Mouse (Mus musculus) midbrain, postnatal 0 days (tissue): ENCODE data around the gene Trim80. TPM values are rescaled to one million over a fixed set of nuclear protein-coding genes. Genes with fewer than 3 reads are reported as not detected.
"Not testable (repeated sequence)": the region's sequence is repeated elsewhere in the genome, so short reads cannot be mapped to it uniquely, and the experiment has no call there.

ENCODE experiments used
- ATAC-seq: fragments of 200-750 bp; cut with Nextera tagmentation; 2 replicates; pipeline ENCODE4 v1.8.0; 2017; ENCODE audit warnings: moderate number of reproducible peaks, mild to moderate bottlenecking, moderate TSS enrichment, moderate library complexity; ENCODE audit not compliant: low FRiP score
- DNase-seq: peaks from one replicate; pipeline ENCODE4 v3.0.0-alpha.2; 2015; ENCODE audit warnings: low spot score
- H3K27ac ChIP-seq: fragments of 300-500 bp; sonication (generic); 2 replicates; pipeline ENCODE4 v1.5.1; 2014; ENCODE audit warnings: low read depth, mild to moderate bottlenecking, low read length, mixed read lengths
- H3K27me3 ChIP-seq: fragments of 300-500 bp; sonication (generic); 2 replicates; pipeline ENCODE4 v1.6.1; 2014; ENCODE audit warnings: low read length, control low read depth, mixed read lengths; ENCODE audit not compliant: insufficient read depth
- H3K36me3 ChIP-seq: fragments of 300-500 bp; sonication (generic); 2 replicates; pipeline ENCODE4 v1.6.1; 2014; ENCODE audit warnings: low read length, control low read depth, mixed read lengths; ENCODE audit not compliant: insufficient read depth
- H3K4me1 ChIP-seq: fragments of 300-500 bp; sonication (generic); 2 replicates; pipeline ENCODE4 v1.6.1; 2014; ENCODE audit warnings: mild to moderate bottlenecking, control low read depth, antibody characterized with exemption, low read length, mixed read lengths; ENCODE audit not compliant: insufficient read depth
- H3K4me2 ChIP-seq: fragments of 300-500 bp; sonication (generic); 2 replicates; pipeline ENCODE4 v1.6.1; 2014; ENCODE audit warnings: low read depth, mild to moderate bottlenecking, low read length, mixed read lengths; ENCODE audit not compliant: poor library complexity, severe bottlenecking
- H3K4me3 ChIP-seq: fragments of 300-500 bp; sonication (generic); 2 replicates; pipeline ENCODE4 v1.5.1; 2014; ENCODE audit warnings: low read depth, mild to moderate bottlenecking, low read length, moderate library complexity
- H3K9ac ChIP-seq: fragments of 300-500 bp; sonication (generic); replicated peaks from 2 replicates; pipeline ENCODE4 v1.6.1; 2014; ENCODE audit warnings: mild to moderate bottlenecking, low read length, moderate library complexity, mixed read lengths; ENCODE audit not compliant: poor library complexity, severe bottlenecking
- H3K9me3 ChIP-seq: fragments of 300-500 bp; sonication (generic); 2 replicates; pipeline ENCODE4 v1.6.1; 2016; ENCODE audit warnings: low read length, control low read depth
- CTCF ChIP-seq: IDR thresholded peaks from 2 replicates; pipeline ENCODE4 v1.5.1; 2016; ENCODE audit warnings: antibody characterized with exemption, mild to moderate bottlenecking
- WGBS: fragments of 180-500 bp; shearing (Covaris S2); extraction: QIAGEN DNeasy Blood & Tissue Kit; methylation state at CpG from one replicate; pipeline ENCODE4 v1.1.7; 2014; 5-methylcytosine and 5-hydroxymethylcytosine counted together
- microRNA-seq: library from miRNA; unstranded; fragments of <30 nt; microRNA quantifications from one replicate; pipeline ENCODE4, GENCODE M21; 2016; ENCODE audit warnings: borderline number of aligned reads
- polyA plus RNA-seq: library from polyadenylated mRNA; unstranded; fragments of >200 nt; fragmentation: Nextera tagmentation; extraction: Ambion mirVana; gene quantifications from 2 replicates; pipeline ENCODE4 v1.2.1, GENCODE M21; 2015
- total RNA-seq: library from RNA; depleted of rRNA; stranded (reverse); fragments of >200 nt; gene quantifications from 2 replicates; pipeline ENCODE4 v1.2.3, GENCODE M21; 2014; rRNA removed

Trim80 gene
- total and polyA plus RNA-seq, 2 experiments from 2014 or later: 0.44 TPM; not detected in 1

- Histone ChIP-seq H3K27ac (peak overlapping the region; percentile 91; the same call in 1 of the 2 replicates), H3K9ac (peak overlapping the region; percentile 74), H3K9me3 (no peaks in the 10 kb centered on the region), H3K4me1 (peaks cover 4% of the 10 kb centered on the region; the same call in 1 of the 2 replicates), H3K4me2 (peak overlapping the region; percentile 68), H3K36me3 (peaks cover 13% of the 10 kb centered on the region), H3K4me3 (peak overlapping the region; percentile 64), H3K27me3 (no peaks in the 10 kb centered on the region)
- no peak for DNase-seq
- TF ChIP-seq CTCF: no peak
- whole genome bisulfite sequencing: 20% methylated on average over 25 of the region's 25 CpGs
- peak; percentile 51 for ATAC-seq
These were observed 50.4 kb downstream of the Trim80 start for GRCm38 (mm10) chr11:115490441-115491355.

DNA sequence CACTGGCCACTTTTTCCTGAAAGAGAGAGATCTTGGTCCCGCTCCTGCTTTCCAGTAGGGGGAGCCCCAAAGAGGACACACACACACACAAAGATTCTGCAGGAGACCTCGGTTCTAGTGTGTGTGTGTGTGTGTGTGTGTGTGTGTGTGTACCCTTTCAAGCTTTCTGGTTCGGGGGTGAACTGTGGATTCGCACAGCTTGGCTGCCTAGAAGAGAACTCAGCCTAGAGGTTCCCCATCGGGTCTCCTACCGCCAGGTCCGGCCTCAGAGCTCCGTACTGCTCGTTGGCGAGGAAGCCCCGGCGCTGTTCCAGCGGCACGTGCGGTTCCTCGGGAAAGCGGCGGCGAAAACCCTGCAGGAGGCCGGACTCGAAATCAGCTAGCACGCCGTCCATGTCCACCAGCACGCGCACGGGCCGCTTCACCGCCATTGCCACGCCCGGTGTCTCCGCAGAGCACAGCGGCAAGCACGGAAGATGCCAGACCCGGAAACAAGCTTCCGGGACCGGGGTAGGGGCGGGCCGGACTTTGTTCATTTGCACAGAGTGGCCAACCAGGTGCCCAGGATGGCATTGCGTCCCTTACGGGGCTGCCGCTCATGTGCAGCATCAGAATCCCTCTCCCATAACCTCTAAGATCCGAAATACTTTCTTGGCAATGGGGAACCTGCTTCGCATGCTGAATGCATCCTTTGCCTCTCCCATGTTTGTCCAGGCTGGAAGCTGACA is 51.2 kb downstream of the Trim80 start, which contains the start of gene Nt5c:
TSS of gene Nt5c (minus strand) at position 507 of the 728 bp plus-strand sequence.
- Histone ChIP-seq H3K27me3 (no peaks in the 10 kb centered on the region), H3K4me1 (peaks cover 4% of the 10 kb centered on the region; the same call in 1 of the 2 replicates), H3K9me3 (no peaks in the 10 kb centered on the region), H3K4me2 (peak within 1 kb of the TSS; percentile 68), H3K4me3 (peak within 1 kb of the TSS; percentile 64), H3K9ac (peak within 1 kb of the TSS; percentile 74), H3K36me3 (peaks cover 10% of the 10 kb centered on the region), H3K27ac (peak within 1 kb of the TSS; percentile 91)
- ATAC-seq: peak; percentile 90
- TF ChIP-seq CTCF: peak; percentile 89
- DNase-seq: peak; percentile 85
- under 1% methylated on average over 43 of the region's 43 CpGs for WGBS

GRCm38 (mm10) chr11:115492387-115492786 is 52.0 kb downstream of the Trim80 start:
- 40% methylated on average over 6 of the region's 6 CpGs for WGBS
- no peak overlapping the region for H3K9ac ChIP-seq
- H3K4me1 ChIP-seq: peaks cover 4% of the 10 kb centered on the region; the same call in 1 of the 2 replicates
- TF ChIP-seq CTCF: no peak
- no peak for ATAC-seq
- DNase-seq: no peak
- no peak overlapping the region for H3K27ac ChIP-seq
- peak overlapping the region; percentile 64 for H3K4me3 ChIP-seq
- H3K36me3 ChIP-seq: peaks cover 14% of the 10 kb centered on the region
- peak overlapping the region; percentile 68 for H3K4me2 ChIP-seq
- H3K27me3 ChIP-seq: no peaks in the 10 kb centered on the region
- H3K9me3 ChIP-seq: no peaks in the 10 kb centered on the region

- H3K4me3 ChIP-seq, DNase-seq, H3K4me2 ChIP-seq, H3K9ac ChIP-seq, H3K27ac ChIP-seq, H3K4me1 ChIP-seq, H3K27me3 ChIP-seq, H3K9me3 ChIP-seq, ATAC-seq: not testable (repeated sequence)
- WGBS: 88% methylated on average over 9 of the region's 9 CpGs
- H3K36me3 ChIP-seq: peaks cover 35% of the 10 kb centered on the region
These were observed 56.2 kb downstream of the Trim80 start for GRCm38 (mm10) chr11:115496559-115496958.

Small RNA genes lying within 50 kb of the gene (microRNA-seq; reads per million reads assigned to microRNA genes)
- not detected for gene Mir3968

Other genes starting within 250 kb of the Trim80 start
- 2.9 and 4.1 TPM in 2 replicates for gene Grin2c, start 173.3 kb upstream of the Trim80 start, total RNA-seq
- gene Grin2c, start 173.3 kb upstream of the Trim80 start, polyA plus RNA-seq: 0.59 and 0.75 TPM in 2 replicates
- 17.7 and 18.8 TPM in 2 replicates for gene Fdxr, start 163.5 kb upstream of the Trim80 start, total RNA-seq
- 14.8 and 16.7 TPM in 2 replicates for gene Fdxr, start 163.5 kb upstream of the Trim80 start, polyA plus RNA-seq
- 10.2 and 10.6 TPM in 2 replicates for gene Fads6, start 142.9 kb upstream of the Trim80 start, total RNA-seq
- gene Fads6, start 142.9 kb upstream of the Trim80 start, polyA plus RNA-seq: 1.4 and 1.6 TPM in 2 replicates
- gene Otop2, start 133.4 kb upstream of the Trim80 start, total RNA-seq: 0.05 and 1.5 TPM in 2 replicates
- 0.15 and 0.22 TPM in 2 replicates for gene Otop2, start 133.4 kb upstream of the Trim80 start, polyA plus RNA-seq
- gene Ush1g, start 118.5 kb upstream of the Trim80 start, total RNA-seq: 0.14 TPM in 1 of 2 replicates, not detected in the other
- 0.21 and 0.32 TPM in 2 replicates for gene Ush1g, start 118.5 kb upstream of the Trim80 start, polyA plus RNA-seq
- 2.1 and 3.7 TPM in 2 replicates for gene Otop3, start 105.8 kb upstream of the Trim80 start, total RNA-seq
- gene Otop3, start 105.8 kb upstream of the Trim80 start, polyA plus RNA-seq: 1.8 and 2.1 TPM in 2 replicates
- gene Hid1, start 72.8 kb upstream of the Trim80 start, total RNA-seq: 96.0 and 106 TPM in 2 replicates
- gene Hid1, start 72.8 kb upstream of the Trim80 start, polyA plus RNA-seq: 65.6 TPM in 2 replicates
- 66.0 and 68.8 TPM in 2 replicates for gene Cdr2l, start 58.6 kb upstream of the Trim80 start, total RNA-seq
- gene Cdr2l, start 58.6 kb upstream of the Trim80 start, polyA plus RNA-seq: 16.0 and 17.2 TPM in 2 replicates
- 69.2 and 78.1 TPM in 2 replicates for gene Mrpl58, start 36.8 kb upstream of the Trim80 start, total RNA-seq
- gene Mrpl58, start 36.8 kb upstream of the Trim80 start, polyA plus RNA-seq: 187 and 201 TPM in 2 replicates
- 319 and 329 TPM in 2 replicates for gene Atp5h, start 20.6 kb upstream of the Trim80 start, total RNA-seq
- 934 and 951 TPM in 2 replicates for gene Atp5h, start 20.6 kb upstream of the Trim80 start, polyA plus RNA-seq
- 22.1 and 27.4 TPM in 2 replicates for gene Kctd2, start 20.4 kb upstream of the Trim80 start, total RNA-seq
- 27.7 and 29.4 TPM in 2 replicates for gene Kctd2, start 20.4 kb upstream of the Trim80 start, polyA plus RNA-seq
- gene Slc16a5, start 21.9 kb downstream of the Trim80 start, total RNA-seq: not detected in 2 replicates
- 0.21 and 0.23 TPM in 2 replicates for gene Slc16a5, start 21.9 kb downstream of the Trim80 start, polyA plus RNA-seq
- 9.0 and 14.0 TPM in 2 replicates for gene Armc7, start 35.1 kb downstream of the Trim80 start, total RNA-seq
- 12.9 and 13.4 TPM in 2 replicates for gene Armc7, start 35.1 kb downstream of the Trim80 start, polyA plus RNA-seq
- gene Nt5c, start 51.3 kb downstream of the Trim80 start, total RNA-seq: 85.3 and 91.1 TPM in 2 replicates
- gene Nt5c, start 51.3 kb downstream of the Trim80 start, polyA plus RNA-seq: 131 and 133 TPM in 2 replicates
- 744 and 761 TPM in 2 replicates for gene Jpt1, start 73.8 kb downstream of the Trim80 start, total RNA-seq
- gene Jpt1, start 73.8 kb downstream of the Trim80 start, polyA plus RNA-seq: 1,252 and 1,259 TPM in 2 replicates
- gene Sumo2, start 95.7 kb downstream of the Trim80 start, total RNA-seq: 543 and 643 TPM in 2 replicates
- 972 and 1,028 TPM in 2 replicates for gene Sumo2, start 95.7 kb downstream of the Trim80 start, polyA plus RNA-seq
- 49.5 and 59.5 TPM in 2 replicates for gene Nup85, start 123.9 kb downstream of the Trim80 start, total RNA-seq
- gene Nup85, start 123.9 kb downstream of the Trim80 start, polyA plus RNA-seq: 75.6 and 80.3 TPM in 2 replicates
- 37.9 and 39.6 TPM in 2 replicates for gene Mrps7, start 163.4 kb downstream of the Trim80 start, total RNA-seq
- gene Mrps7, start 163.4 kb downstream of the Trim80 start, polyA plus RNA-seq: 77.8 and 81.8 TPM in 2 replicates
- 34.5 and 42.3 TPM in 2 replicates for gene Gga3, start 163.5 kb downstream of the Trim80 start, total RNA-seq
- gene Gga3, start 163.5 kb downstream of the Trim80 start, polyA plus RNA-seq: 20.5 and 22.6 TPM in 2 replicates
- 13.6 and 13.7 TPM in 2 replicates for gene Mif4gd, start 172.4 kb downstream of the Trim80 start, total RNA-seq
- 15.7 and 17.7 TPM in 2 replicates for gene Mif4gd, start 172.4 kb downstream of the Trim80 start, polyA plus RNA-seq
- 33.7 and 35.7 TPM in 2 replicates for gene Slc25a19, start 187.8 kb downstream of the Trim80 start, total RNA-seq
- gene Slc25a19, start 187.8 kb downstream of the Trim80 start, polyA plus RNA-seq: 44.9 and 49.6 TPM in 2 replicates